25 mouse cellular contexts compared by ENCODE assay signal in genomic region chr7:64354206-64354605, GRCm38 (mm10). TPM values are rescaled to one million over a fixed set of nuclear protein-coding genes. Genes with fewer than 3 reads are reported as not detected.
DNase-seq lines count a peak whose midpoint lies in the region; ATAC-seq and TF ChIP-seq lines count a peak whose summit lies in the region.
"Had no signal": no experiment of that assay in that cellular context is flagged by ENCODE, and none has a peak within 500 bp of the region (broad histone marks: within the 10 kb centered on the region; RNA-seq: fewer than 3 reads in every experiment).

No protein-coding gene starts in this region.

- peaks cover 35% of the 10 kb centered on the region for H3K36me3 ChIP-seq in forebrain, embryonic 14.5 days (ENCODE audit: control insufficient read depth, insufficient read depth, low read length)
- peaks cover 25% of the 10 kb centered on the region; the same call in 1 of the 2 replicates for H3K36me3 ChIP-seq in forebrain, embryonic 15.5 days
- peaks cover 3% of the 10 kb centered on the region for H3K36me3 ChIP-seq in midbrain, embryonic 11.5 days (ENCODE audit: control insufficient read depth, insufficient read depth, low read length)
- peaks cover 55% of the 10 kb centered on the region for H3K36me3 ChIP-seq in midbrain, embryonic 13.5 days

- peak; percentile 14 for DNase-seq in forebrain, embryonic 14.5 days (ENCODE audit: low spot score)
- DNase-seq in kidney, adult 9 months, result peak; percentile 23
- no peak for DNase-seq in kidney, adult 18-20 months
- DNase-seq in midbrain, embryonic 11.5 days (ENCODE audit: low spot score, missing footprints), result peak; percentile 84
- DNase-seq in brain, embryonic 14.5 days (ENCODE audit: low read depth), result peak; percentile 36
- DNase-seq in gastrocnemius, postnatal 36 days, result no peak
- DNase-seq: adrenal gland, postnatal 14 days; cerebellum, adult 11-12 months; cerebellum, adult 9-11 months; layer of hippocampus, postnatal 36 days; left cerebral cortex, postnatal 4 days; liver, postnatal 0 days; lung, postnatal 4 days; right cerebral cortex, postnatal 25 days had no signal

- H3K9ac ChIP-seq in forebrain, embryonic 14.5 days (ENCODE audit: low read length), result no peak overlapping the region
- H3K9ac ChIP-seq in forebrain, embryonic 15.5 days (replicated peaks), result no peak overlapping the region
- no peak overlapping the region for H3K9ac ChIP-seq in midbrain, embryonic 11.5 days (ENCODE audit: low read length)
- H3K9ac ChIP-seq in midbrain, embryonic 13.5 days (replicated peaks), result no peak overlapping the region
- H3K9ac ChIP-seq: heart, embryonic 15.5 days; liver, embryonic 12.5 days; liver, postnatal 0 days; stomach, embryonic 15.5 days had no signal

- H3K27me3 ChIP-seq in forebrain, embryonic 14.5 days (replicated peaks; ENCODE audit: control insufficient read depth, insufficient read depth, low read length), result no peaks in the 10 kb centered on the region
- H3K27me3 ChIP-seq in forebrain, embryonic 15.5 days, result no peaks in the 10 kb centered on the region
- no peaks in the 10 kb centered on the region for H3K27me3 ChIP-seq in midbrain, embryonic 11.5 days (ENCODE audit: control insufficient read depth, insufficient read depth, low read length)
- H3K27me3 ChIP-seq in midbrain, embryonic 13.5 days, result no peaks in the 10 kb centered on the region
- H3K27me3 ChIP-seq: heart, embryonic 15.5 days; liver, embryonic 12.5 days; megakaryocyte, embryonic 14.5 days; stomach, embryonic 15.5 days had no signal

- ATAC-seq in forebrain, embryonic 14.5 days, result no peak
- no peak for ATAC-seq in forebrain, embryonic 15.5 days (replicated peaks)
- ATAC-seq in midbrain, embryonic 11.5 days (ENCODE audit: low FRiP score), result 0 out of 2 replicates have a peak, but pooled peaks have one; percentile 33
- no peak for ATAC-seq in midbrain, embryonic 13.5 days
- ATAC-seq: CD4-positive, CD25-positive, alpha-beta regulatory T cell, adult 4 months; forebrain, embryonic 16.5 days; intestine, embryonic 16.5 days; liver, embryonic 12.5 days; liver, postnatal 0 days had no signal

- H3K9me3 ChIP-seq in forebrain, embryonic 14.5 days (replicated peaks; ENCODE audit: control insufficient read depth, low read length), result no peaks in the 10 kb centered on the region
- no peaks in the 10 kb centered on the region for H3K9me3 ChIP-seq in forebrain, embryonic 15.5 days
- no peaks in the 10 kb centered on the region for H3K9me3 ChIP-seq in midbrain, embryonic 11.5 days (ENCODE audit: control insufficient read depth, low read length)
- no peaks in the 10 kb centered on the region for H3K9me3 ChIP-seq in midbrain, embryonic 13.5 days
- H3K9me3 ChIP-seq: heart, embryonic 15.5 days; liver, embryonic 12.5 days; megakaryocyte, embryonic 14.5 days; stomach, embryonic 15.5 days had no signal

- no peak for TF ChIP-seq POLR2A in brain, embryonic 14.5 days (IDR thresholded peaks at IDR 0.05; ENCODE audit: borderline replicate concordance, extremely low read depth, insufficient read depth, insufficient read length, poor library complexity, severe bottlenecking)

- no peak overlapping the region for H3K27ac ChIP-seq in forebrain, embryonic 14.5 days (ENCODE audit: low read depth, low read length)
- no peak overlapping the region for H3K27ac ChIP-seq in forebrain, embryonic 15.5 days (replicated peaks)
- H3K27ac ChIP-seq in midbrain, embryonic 11.5 days (ENCODE audit: low read depth, low read length), result no peak overlapping the region
- H3K27ac ChIP-seq in midbrain, embryonic 13.5 days, result no peak overlapping the region
- H3K27ac ChIP-seq: heart, embryonic 15.5 days; kidney, postnatal 0 days; liver, embryonic 12.5 days; stomach, embryonic 15.5 days had no signal

- H3K4me3 ChIP-seq in forebrain, embryonic 14.5 days (ENCODE audit: low read depth, low read length), result no peak overlapping the region
- no peak overlapping the region for H3K4me3 ChIP-seq in forebrain, embryonic 15.5 days
- no peak overlapping the region for H3K4me3 ChIP-seq in midbrain, embryonic 11.5 days (ENCODE audit: low read depth, low read length)
- H3K4me3 ChIP-seq in midbrain, embryonic 13.5 days (replicated peaks), result no peak overlapping the region
- H3K4me3 ChIP-seq: erythroblast, embryonic 14.5 days; heart, embryonic 15.5 days; liver, embryonic 12.5 days; megakaryocyte, embryonic 14.5 days; stomach, embryonic 15.5 days had no signal

- no peak for TF ChIP-seq CTCF in brain, embryonic 14.5 days (IDR thresholded peaks at IDR 0.05; ENCODE audit: borderline replicate concordance, extremely low read depth, insufficient read depth, insufficient read length)

- intact Hi-C loops in gastrocnemius, postnatal 36 days (cut with DNase I), result no loop called here

- H3K4me1 ChIP-seq in forebrain, embryonic 14.5 days (ENCODE audit: control insufficient read depth, insufficient read depth, low read length), result no peaks in the 10 kb centered on the region
- H3K4me1 ChIP-seq in forebrain, embryonic 15.5 days, result peaks cover 21% of the 10 kb centered on the region
- peaks cover 5% of the 10 kb centered on the region; the same call in 1 of the 2 replicates for H3K4me1 ChIP-seq in midbrain, embryonic 11.5 days (ENCODE audit: control insufficient read depth, insufficient read depth, low read length)
- H3K4me1 ChIP-seq in midbrain, embryonic 13.5 days (replicated peaks), result peaks cover 12% of the 10 kb centered on the region
- H3K4me1 ChIP-seq: liver, embryonic 12.5 days; stomach, embryonic 15.5 days had no signal

- 21% methylated on average over 14 of the region's 14 CpGs for WGBS in forebrain, embryonic 14.5 days
- 29% methylated on average over 14 of the region's 14 CpGs for WGBS in forebrain, embryonic 15.5 days
- 32% methylated on average over 14 of the region's 14 CpGs for WGBS in midbrain, embryonic 11.5 days
- 19% methylated on average over 14 of the region's 14 CpGs for WGBS in midbrain, embryonic 13.5 days

- H3K4me2 ChIP-seq in forebrain, embryonic 14.5 days (ENCODE audit: low read length), result no peak overlapping the region
- no peak overlapping the region for H3K4me2 ChIP-seq in forebrain, embryonic 15.5 days (replicated peaks)
- H3K4me2 ChIP-seq in midbrain, embryonic 11.5 days, result no peak overlapping the region
- no peak overlapping the region for H3K4me2 ChIP-seq in midbrain, embryonic 13.5 days (replicated peaks)
- H3K4me2 ChIP-seq: heart, embryonic 15.5 days; liver, embryonic 12.5 days; stomach, embryonic 15.5 days had no signal

RNA-seq across cellular contexts. Expression of gene Fan1, which starts 19.7 kb away (rescaled TPM):
- polyA plus RNA-seq in forebrain, embryonic 14.5 days (2014; fragmentation: Nextera tagmentation; extraction: Ambion mirVana), result 3.5 and 4.6 TPM in 2 replicates
- polyA plus RNA-seq in forebrain, embryonic 15.5 days (2015; fragmentation: Nextera tagmentation; extraction: Ambion mirVana), result 7.5 and 8.5 TPM in 2 replicates
- polyA plus RNA-seq in midbrain, embryonic 11.5 days (2014; fragmentation: Nextera tagmentation; extraction: Ambion mirVana), result 5.8 and 6.8 TPM in 2 replicates
- polyA plus RNA-seq in midbrain, embryonic 13.5 days (2015; fragmentation: Nextera tagmentation; extraction: Ambion mirVana), result 9.0 TPM in 2 replicates
- polyA plus RNA-seq in brain, embryonic 14.5 days (2012; rRNA removed), result 3.4 and 4.5 TPM in 2 replicates
- total RNA-seq in gastrocnemius, postnatal 36 days (2021), result 1 to 10 TPM; 5.2 to 6.7 TPM

RNA-seq across cellular contexts. Expression of gene Mphosph10, which starts 37.9 kb away (rescaled TPM):
- polyA plus RNA-seq in forebrain, embryonic 14.5 days (2014; fragmentation: Nextera tagmentation; extraction: Ambion mirVana), result 25.9 and 28.0 TPM in 2 replicates
- polyA plus RNA-seq in forebrain, embryonic 15.5 days (2015; fragmentation: Nextera tagmentation; extraction: Ambion mirVana), result 27.7 and 30.2 TPM in 2 replicates
- polyA plus RNA-seq in midbrain, embryonic 11.5 days (2014; fragmentation: Nextera tagmentation; extraction: Ambion mirVana), result 57.2 and 61.0 TPM in 2 replicates
- 31.1 and 34.3 TPM in 2 replicates for polyA plus RNA-seq in midbrain, embryonic 13.5 days (2015; fragmentation: Nextera tagmentation; extraction: Ambion mirVana)
- polyA plus RNA-seq in brain, embryonic 14.5 days (2012; rRNA removed), result 9.3 and 12.9 TPM in 2 replicates
- total RNA-seq in gastrocnemius, postnatal 36 days (2021), result 10 to 100 TPM; 13.8 to 13.9 TPM

RNA-seq across cellular contexts. Expression of gene Mcee, which starts 38.2 kb away (rescaled TPM):
- polyA plus RNA-seq in forebrain, embryonic 14.5 days (2014; fragmentation: Nextera tagmentation; extraction: Ambion mirVana), result 40.3 and 42.2 TPM in 2 replicates
- 31.9 and 38.0 TPM in 2 replicates for polyA plus RNA-seq in forebrain, embryonic 15.5 days (2015; fragmentation: Nextera tagmentation; extraction: Ambion mirVana)
- 43.2 and 45.6 TPM in 2 replicates for polyA plus RNA-seq in midbrain, embryonic 11.5 days (2014; fragmentation: Nextera tagmentation; extraction: Ambion mirVana)
- 34.3 and 36.1 TPM in 2 replicates for polyA plus RNA-seq in midbrain, embryonic 13.5 days (2015; fragmentation: Nextera tagmentation; extraction: Ambion mirVana)
- polyA plus RNA-seq in brain, embryonic 14.5 days (2012; rRNA removed), result 23.7 and 27.5 TPM in 2 replicates
- total RNA-seq in gastrocnemius, postnatal 36 days (2021), result 10 to 100 TPM; 86.3 to 99.6 TPM

Comparison
In these comparisons a context has a peak if more than half of its experiments do, and no peak if none do; other contexts are left out.
1. DNase-seq: peak in forebrain, embryonic 14.5 days (single experiment), kidney, adult 9 months (single experiment), midbrain, embryonic 11.5 days (single experiment) and brain, embryonic 14.5 days (single experiment); none in kidney, adult 18-20 months (single experiment) and gastrocnemius, postnatal 36 days (0 of 2).